Mouse (Mus musculus) liver, adult (tissue): ENCODE measurements around the gene Hbb-bh1.

Experiments
- GATA4 ChIP-seq: IDR thresholded peaks from 2 replicates; pipeline ENCODE4 v1.6.1; 2014; ENCODE audit warnings: mild to moderate bottlenecking, low read length; ENCODE audit not compliant: insufficient replicate concordance

Hbb-bh1 gene

DNA sequence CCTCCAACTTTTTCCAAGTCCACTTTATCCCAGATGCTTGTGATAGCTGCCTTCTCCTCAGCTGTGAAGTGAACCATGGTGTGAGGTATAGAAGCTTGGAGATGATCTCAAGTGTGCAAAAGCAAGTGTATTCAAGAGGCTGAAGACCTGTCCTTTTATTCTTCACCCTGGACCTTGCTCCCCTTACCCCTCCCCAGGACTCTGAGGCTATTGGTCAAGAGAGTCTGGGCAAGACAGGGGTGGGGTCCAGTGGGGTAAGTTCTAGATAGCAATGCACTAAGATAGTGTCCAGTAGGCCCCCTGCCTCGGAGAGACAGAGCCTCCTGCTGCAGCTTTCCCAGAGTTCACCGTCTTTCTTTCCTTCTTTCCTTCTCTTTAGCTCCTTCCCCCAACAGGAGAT is at the start of gene Hbb-bh1:
Gene Hbb-bh1, minus strand, starts transcription at position 131 of the 400 bp plus-strand sequence.
- no peak for TF ChIP-seq GATA4

DNA sequence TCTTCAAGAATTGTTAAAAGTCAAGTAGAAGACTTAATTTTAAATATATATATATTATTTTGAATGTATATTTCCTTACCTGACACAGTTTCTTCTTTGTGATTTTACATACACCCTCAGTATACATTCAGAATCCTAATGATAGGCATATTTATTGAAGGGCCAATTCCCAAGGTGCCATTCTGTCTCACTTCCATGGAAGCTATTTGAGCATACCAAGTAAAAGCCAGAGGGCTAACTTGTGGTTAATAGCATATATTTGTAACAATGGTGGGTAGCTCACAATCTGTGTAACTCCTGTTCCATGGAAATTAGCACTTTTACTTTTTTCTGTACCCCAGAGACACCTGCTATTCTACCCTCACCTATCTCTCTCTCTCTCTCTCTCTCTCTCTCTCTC is 43.2 kb upstream of the Hbb-bh1 start, which contains the start of gene Olfr66:
Gene Olfr66, minus strand, starts transcription at position 101 of the 400 bp plus-strand sequence.
- no peak for TF ChIP-seq GATA4

DNA sequence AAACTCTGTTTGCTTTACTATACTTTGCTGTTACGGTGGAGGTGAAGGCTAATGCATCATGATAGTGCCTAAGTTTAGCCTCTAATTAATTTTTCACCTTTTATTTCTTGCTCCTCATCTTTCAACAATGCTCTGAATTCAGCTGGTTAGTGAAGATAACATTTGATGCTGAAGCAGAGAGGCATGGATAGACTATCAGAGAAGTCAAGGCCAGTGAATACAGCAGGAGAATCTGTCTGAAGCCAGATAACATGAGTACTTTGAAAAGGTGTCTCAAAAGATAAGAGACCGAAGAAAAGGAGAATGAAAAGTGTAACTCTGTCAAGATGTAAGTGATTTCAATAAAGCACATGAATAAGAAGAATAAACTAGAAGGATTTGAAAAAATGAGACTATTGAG is 34.1 kb upstream of the Hbb-bh1 start:
- no peak for TF ChIP-seq GATA4

DNA sequence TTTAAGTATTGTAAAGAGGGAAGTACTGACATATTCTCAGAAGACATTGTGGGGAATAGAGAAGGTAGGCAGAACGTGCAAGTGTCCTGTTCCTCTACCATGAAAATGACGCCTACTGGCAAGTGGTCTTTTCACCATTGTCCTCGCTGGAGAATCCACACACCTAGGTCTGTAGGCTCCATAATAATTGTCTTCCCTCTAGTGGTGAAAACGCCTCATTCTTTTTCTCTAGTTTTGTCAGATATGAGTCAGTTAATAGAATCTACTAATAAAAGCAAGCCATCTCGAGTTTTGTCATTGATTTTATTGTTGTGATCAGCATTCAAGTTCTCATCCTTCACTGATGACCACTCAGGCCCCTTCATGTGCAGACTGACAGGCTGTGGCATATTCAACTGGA is 31.5 kb upstream of the Hbb-bh1 start:
- TF ChIP-seq GATA4 = no peak

DNA sequence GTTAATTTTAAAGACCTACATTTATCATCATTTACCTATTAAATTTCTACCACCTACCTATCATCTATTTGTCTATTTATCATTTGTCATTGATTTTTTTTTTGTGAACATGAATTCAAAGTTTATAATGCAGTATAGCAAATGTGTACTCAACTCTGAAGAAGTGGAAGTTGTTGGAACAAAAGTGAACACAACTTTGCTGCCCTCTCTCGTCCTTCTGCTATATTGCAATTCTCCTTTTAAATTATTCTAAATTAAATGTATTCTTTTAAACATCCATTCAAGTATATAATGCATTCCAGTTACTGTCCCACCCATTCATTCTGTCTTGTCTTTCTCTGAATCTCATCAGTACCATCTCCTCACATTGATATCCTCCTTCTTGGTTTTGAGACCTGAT is 30.1 kb upstream of the Hbb-bh1 start:
- TF ChIP-seq GATA4 = no peak

DNA sequence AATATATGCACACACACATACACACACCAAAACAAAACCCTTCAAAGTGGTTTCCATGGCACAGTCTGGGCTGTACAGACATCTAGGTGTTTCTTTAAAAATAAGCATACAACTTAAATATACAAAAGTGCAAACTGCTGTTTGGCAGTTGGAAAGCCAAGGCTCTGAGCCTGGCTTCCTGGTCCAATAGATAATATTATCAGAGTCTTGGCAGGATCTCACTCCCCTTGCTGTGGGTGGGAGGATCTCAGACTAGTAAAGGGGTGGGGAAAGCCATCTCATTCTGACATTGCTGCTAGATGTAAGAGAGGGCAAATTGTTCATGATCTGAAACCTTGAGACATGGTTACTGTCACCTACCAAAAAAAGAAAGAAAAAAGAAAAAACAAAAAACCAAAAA is 27.7 kb upstream of the Hbb-bh1 start:
- TF ChIP-seq GATA4 = no peak

DNA sequence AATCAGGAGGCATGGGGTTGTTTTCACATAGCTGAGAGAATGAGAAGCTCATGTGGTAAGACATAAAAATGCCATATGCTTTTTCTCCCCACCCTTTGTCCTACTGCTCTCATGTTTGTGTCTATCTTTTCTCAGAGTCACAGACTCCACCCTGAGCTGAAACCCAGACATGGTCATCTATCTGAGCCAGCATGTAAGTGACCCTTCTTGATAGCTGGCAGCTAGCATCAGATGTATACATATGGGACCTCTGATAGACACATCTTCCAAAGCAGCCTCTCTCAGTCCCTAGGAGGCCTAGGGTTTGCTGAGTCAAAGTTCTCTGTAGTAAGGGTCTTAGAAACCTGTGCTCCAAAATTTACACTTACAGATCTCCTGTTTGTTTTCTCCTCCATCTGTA is 22.8 kb upstream of the Hbb-bh1 start:
- no peak for TF ChIP-seq GATA4

DNA sequence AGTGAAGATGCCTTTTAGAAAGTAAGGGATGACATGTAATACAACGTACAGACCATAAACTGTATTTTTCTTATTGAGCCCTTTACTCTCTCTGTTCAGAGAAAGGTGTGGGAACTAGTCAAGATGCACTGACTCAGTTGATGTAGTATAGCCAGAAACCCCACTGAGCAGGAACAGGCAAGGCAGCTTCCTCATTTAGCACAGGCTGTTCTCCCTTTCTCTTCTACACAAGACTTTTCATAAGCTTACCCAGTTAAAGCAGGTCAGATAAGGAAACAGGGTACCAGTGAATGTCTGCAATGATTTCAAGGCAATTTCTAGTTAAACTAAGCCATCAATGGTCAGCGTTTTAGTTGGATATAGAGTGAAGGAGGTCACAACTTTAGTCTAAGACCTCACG is 18.6 kb upstream of the Hbb-bh1 start:
- no peak for TF ChIP-seq GATA4

DNA sequence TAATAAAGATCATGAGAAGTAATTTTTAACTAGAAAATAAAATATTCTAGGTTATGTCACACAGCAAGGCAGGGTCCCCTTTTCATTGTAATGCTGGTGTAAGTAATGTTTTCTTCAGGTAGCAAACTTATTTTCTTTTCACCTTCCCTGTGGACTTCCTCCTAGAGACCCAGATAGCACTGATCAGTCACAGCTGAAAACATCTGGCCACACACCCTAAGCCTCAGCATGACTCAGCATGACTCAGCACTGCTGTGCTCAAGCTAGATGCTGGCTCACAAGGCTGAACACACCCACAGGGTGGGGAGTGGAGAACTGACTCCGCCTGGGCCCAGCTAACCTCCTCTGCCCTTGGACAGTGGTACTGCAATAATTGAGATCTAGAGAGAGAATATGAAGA is 17.9 kb upstream of the Hbb-bh1 start:
- TF ChIP-seq GATA4 = no peak

DNA sequence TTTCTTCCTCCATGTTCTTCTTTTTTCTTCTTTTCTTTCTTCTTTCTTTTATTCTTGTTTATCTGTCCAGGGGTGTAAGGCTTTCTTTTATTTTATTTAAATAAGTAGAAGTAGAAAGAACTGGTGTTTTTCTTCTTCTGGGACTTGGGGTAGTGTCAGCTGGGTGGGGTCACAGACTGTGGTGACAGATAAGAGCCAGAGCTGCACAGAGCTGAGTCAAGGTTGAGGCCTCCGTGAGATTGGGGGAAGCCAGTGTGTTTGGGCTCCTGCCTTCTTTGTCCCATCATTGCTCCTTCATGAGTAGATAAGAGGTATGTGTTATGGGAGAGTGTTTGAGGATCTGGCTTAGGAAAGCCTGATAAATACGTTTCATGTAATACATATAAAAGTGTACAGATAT is 16.1 kb upstream of the Hbb-bh1 start:
- no peak for TF ChIP-seq GATA4

DNA sequence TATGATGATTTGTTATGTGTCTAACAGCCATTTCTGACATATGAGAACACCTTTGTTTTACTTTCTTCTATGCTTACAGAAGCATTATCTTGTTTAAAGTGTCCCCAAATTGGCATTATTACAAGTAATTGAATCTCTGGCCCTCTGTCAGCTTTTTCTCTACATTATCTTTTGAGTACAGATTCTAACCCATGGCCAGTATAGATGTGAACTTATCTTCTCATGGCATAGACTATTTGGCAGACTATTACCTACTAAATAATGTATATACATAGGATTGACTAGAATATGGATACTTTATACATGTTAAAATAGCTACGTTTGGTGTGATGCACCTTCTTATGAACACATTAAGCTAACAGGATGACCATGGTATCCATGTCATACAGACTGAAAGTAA is 11.7 kb upstream of the Hbb-bh1 start:
- TF ChIP-seq GATA4 = no peak

DNA sequence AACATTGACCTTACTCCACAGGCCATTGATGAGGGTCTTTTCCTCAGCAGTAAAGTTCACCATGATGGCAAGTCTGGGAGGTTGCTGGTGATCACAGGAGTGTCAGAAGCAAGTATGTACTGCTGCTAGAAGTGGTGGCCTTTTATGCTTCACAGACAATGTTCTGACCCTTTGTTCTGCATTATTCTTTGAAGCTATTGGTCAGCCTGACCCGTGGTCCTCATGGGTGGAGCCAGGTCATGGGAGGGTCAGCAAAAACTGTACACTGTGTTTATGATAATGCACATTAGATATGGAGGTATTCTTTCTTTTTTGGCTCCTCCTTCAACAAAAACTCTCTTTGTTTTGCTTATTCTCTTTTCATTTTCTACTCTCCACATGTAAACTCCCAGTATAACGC is 10.1 kb upstream of the Hbb-bh1 start, which contains the start of gene Hbb-y:
Gene Hbb-y, minus strand, starts transcription at position 127 of the 400 bp plus-strand sequence.
- no peak for TF ChIP-seq GATA4

DNA sequence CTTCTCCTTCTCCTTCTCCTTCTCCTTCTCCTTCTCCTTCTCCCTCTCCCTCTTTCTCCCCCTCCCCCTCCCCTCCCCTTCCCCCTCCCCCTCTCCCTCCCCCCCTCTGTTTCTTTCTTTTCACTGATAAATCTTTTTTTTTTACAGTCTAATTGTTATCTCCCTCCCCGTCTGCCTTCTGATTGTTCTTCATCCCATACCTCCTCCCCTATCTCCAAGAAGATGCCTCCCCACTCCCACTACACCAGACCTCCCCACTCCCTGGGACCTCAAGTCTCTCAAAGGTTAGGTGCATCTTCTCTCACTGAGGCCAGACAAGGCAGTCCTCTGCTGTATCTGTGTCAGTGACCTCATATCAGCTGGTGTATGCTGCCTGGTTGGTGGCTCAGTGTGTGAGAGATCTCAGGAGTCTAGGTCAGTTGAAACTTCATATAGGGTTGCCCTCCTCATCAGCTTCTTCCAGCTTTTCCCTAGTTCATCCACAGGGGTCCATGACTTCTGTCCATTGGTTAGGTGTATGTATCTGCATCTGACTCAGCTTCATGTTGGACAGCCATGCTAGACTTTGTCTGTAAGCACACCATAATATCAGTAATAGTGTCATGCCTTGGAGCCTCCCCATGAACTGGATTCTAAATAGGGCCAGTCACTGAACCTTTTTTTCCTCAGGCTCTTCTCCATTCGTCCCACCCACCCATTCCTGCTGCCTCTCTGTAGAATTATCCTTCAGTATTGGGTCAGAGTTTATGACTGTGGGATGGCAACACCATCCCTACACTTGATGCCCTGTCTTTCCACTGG is 1.8 kb upstream of the Hbb-bh1 start:
- TF ChIP-seq GATA4 = no peak

DNA sequence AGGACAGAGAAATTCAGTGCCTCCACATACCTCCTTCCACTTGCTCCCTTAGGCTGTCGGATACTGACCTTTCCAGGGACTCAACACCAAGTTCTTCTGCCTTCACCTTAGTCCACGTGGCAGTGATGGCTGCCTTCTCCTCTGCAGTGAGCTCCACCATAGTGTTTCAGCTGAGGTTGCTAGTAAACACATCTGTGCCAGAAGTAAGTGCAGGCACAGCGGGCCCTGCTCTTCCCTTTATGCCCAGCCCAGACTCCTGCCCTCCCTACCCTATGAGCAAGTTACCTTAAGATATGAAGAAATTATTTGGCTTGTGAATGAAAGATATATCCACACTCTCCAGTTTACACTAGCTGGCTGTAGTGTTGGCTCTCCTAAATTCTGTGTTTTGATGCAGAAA is 2.7 kb downstream of the Hbb-bh1 start, which contains the start of gene Hbb-bh2:
Gene Hbb-bh2, minus strand, starts transcription at position 253 of the 400 bp plus-strand sequence.
- no peak for TF ChIP-seq GATA4

DNA sequence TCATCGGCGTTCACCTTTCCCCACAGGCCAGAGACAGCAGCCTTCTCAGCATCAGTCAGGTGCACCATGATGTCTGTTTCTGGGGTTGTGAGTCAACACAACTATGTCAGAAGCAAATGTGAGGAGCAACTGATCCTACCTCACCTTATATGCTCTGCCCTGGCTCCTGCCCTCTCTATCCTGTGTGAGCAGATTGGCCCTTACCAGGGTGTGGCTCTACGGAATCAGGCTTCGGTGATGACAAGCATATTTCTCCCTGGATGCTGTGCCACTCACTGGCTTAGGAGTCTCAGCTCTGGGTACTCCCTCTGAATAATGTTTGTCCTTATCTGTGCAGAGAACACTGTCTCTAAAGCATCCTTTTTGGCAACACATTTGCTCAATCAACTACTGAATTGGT is 15.2 kb downstream of the Hbb-bh1 start, which contains the start of gene Hbb-bs:
Gene Hbb-bs, minus strand, starts transcription at position 289 of the 400 bp plus-strand sequence.
- no peak for TF ChIP-seq GATA4

DNA sequence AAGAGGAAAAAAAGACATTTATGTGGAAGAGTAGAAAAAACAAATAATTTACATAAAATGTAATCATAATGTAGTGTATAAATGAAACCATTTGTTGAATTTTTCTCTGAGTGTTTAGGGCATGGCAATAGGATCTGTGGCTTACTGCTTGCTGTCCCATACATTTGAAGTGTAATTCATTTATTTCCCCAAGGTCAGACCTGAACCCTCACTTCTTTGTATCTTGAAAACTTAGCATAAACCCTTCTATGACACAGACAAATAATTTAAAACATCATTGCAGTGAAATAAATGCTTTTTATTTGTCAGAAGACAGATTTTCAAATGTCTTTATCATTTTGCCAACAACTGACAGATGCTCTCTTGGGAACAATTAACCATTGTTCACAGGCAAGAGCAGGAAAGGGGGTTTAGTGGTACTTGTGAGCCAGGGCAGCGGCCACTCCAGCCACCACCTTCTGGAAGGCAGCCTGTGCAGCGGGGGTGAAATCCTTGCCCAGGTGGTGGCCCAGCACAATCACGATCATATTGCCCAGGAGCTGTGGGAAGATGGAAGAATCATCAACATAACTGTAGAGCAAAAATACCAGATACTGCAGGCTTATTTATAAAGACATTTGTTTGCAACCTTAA is 16.6 kb downstream of the Hbb-bh1 start:
- TF ChIP-seq GATA4 = no peak

DNA sequence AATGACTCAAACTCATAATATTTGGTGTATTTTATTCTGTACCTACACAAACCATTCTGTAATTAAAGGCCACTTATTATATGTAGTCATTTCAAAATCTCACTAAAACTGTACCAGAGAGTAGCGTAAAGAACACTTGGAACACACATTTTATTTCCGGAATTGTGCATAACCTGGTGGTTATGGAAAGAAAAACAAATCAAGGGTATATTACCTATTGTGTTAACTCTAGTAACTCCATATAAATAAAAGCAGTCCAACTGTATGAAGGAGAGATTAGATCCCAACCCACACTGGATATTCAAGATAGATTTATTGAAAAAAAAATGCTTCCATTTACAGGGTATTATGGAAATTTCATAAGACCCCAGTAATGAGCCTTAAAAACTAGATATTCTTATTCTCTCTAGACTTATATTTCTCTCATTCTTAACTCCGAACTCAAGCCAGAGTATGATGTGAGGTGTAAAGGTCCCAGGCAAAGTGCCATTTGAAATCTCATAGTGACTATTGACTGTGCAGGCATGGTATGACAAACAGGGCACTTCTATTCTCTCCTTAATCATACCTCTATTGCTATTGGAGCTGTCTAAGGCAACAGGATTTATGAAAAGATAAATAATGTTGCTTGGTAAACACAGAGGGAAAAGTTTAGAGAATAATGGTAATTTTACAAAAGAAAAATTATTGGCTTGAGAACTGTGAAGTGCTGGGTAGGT is 17.3 kb downstream of the Hbb-bh1 start:
- TF ChIP-seq GATA4 = no peak
